Mouse (Mus musculus) heart, embryonic 11.5 days (tissue): Measurements from ENCODE around the gene Zfp770. TPM values are rescaled to one million over a fixed set of nuclear protein-coding genes. Genes with fewer than 3 reads are reported as not detected.

Experiments
- ATAC-seq: fragments of 200-750 bp; cut with Nextera tagmentation; replicated peaks from 2 replicates; pipeline ENCODE4 v1.8.0; 2017; ENCODE audit warnings: moderate library complexity; ENCODE audit not compliant: insufficient number of reproducible peaks, low FRiP score, low TSS enrichment
- H3K27ac ChIP-seq: fragments of 300-500 bp; sonication (generic); 2 replicates; pipeline ENCODE4 v1.5.1; 2014; ENCODE audit warnings: mild to moderate bottlenecking, low read depth, low read length
- H3K27me3 ChIP-seq: fragments of 300-500 bp; sonication (generic); 2 replicates; pipeline ENCODE4 v1.6.1; 2014; ENCODE audit warnings: mild to moderate bottlenecking, low read length, mixed read lengths; ENCODE audit not compliant: control insufficient read depth, insufficient read depth
- H3K36me3 ChIP-seq: fragments of 300-500 bp; sonication (generic); 2 replicates; pipeline ENCODE4 v1.6.1; 2014; ENCODE audit warnings: mild to moderate bottlenecking, low read length, moderate library complexity, mixed read lengths; ENCODE audit not compliant: control insufficient read depth, insufficient read depth
- H3K4me1 ChIP-seq: fragments of 300-500 bp; sonication (generic); 2 replicates; pipeline ENCODE4 v1.6.1; 2014; ENCODE audit warnings: low read length; ENCODE audit not compliant: control insufficient read depth, insufficient read depth
- H3K4me2 ChIP-seq: fragments of 300-500 bp; sonication (generic); 2 replicates; pipeline ENCODE4 v1.6.1; 2014; ENCODE audit warnings: mild to moderate bottlenecking, moderate library complexity
- H3K4me3 ChIP-seq: fragments of 300-500 bp; sonication (generic); 2 replicates; pipeline ENCODE4 v1.5.1; 2014; ENCODE audit warnings: low read depth, low read length
- H3K9ac ChIP-seq: fragments of 300-500 bp; sonication (generic); 2 replicates; pipeline ENCODE4 v1.6.1; 2014; ENCODE audit warnings: mild to moderate bottlenecking, low read depth, low read length, moderate library complexity
- H3K9me3 ChIP-seq: fragments of 300-500 bp; sonication (generic); replicated peaks from 2 replicates; pipeline ENCODE4 v1.6.1; 2016; ENCODE audit warnings: low read length; ENCODE audit not compliant: control insufficient read depth
- WGBS: fragments of 180-500 bp; shearing (Covaris S2); extraction: QIAGEN DNeasy Blood & Tissue Kit; methylation state at CpG from one replicate; pipeline ENCODE4 v1.1.7; 2014; ENCODE audit not compliant: insufficient replicate concordance; 5-methylcytosine and 5-hydroxymethylcytosine counted together
- microRNA-seq: library from miRNA; unstranded; fragments of <30 nt; microRNA quantifications from one replicate; pipeline ENCODE4, GENCODE M21; 2016; ENCODE audit warnings: borderline number of aligned reads
- polyA plus RNA-seq: library from polyadenylated mRNA; unstranded; fragments of >200 nt; fragmentation: Nextera tagmentation; extraction: Ambion mirVana; gene quantifications from 2 replicates; pipeline ENCODE4 v1.2.1, GENCODE M21; 2014

Gene Zfp770
- polyA plus RNA-seq, 1 experiment from 2014 or later = 5.5 TPM

DNA sequence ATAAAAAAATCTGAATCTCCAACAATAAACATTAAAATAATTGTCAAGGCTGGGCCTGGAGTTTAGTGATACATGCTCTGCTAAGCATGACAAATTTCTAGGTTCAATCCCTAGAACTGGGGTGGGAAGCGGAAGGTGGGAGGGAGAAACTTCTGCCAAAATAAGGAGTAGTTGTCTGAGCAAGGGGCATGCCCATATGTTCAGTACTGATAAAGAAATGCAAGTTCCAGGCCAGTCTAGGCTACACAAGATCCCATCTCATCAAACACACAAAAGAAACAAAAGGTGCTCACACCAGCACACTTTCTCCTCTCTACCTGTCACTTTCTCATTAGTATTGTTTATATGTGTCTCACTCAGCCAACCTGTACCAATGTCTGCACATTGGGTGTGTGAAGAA is 44.6 kb downstream of the Zfp770 start:
- no peak overlapping the region for H3K27ac ChIP-seq
- no peak overlapping the region for H3K9ac ChIP-seq
- ATAC-seq = no peak
- no peaks in the 10 kb centered on the region for H3K9me3 ChIP-seq
- no peaks in the 10 kb centered on the region for H3K4me1 ChIP-seq
- no peak overlapping the region for H3K4me3 ChIP-seq
- H3K4me2 ChIP-seq = no peak overlapping the region
- H3K27me3 ChIP-seq = no peaks in the 10 kb centered on the region
- H3K36me3 ChIP-seq = peaks cover 21% of the 10 kb centered on the region
- 94% methylated on average over 1 of the region's 1 CpGs for WGBS

DNA sequence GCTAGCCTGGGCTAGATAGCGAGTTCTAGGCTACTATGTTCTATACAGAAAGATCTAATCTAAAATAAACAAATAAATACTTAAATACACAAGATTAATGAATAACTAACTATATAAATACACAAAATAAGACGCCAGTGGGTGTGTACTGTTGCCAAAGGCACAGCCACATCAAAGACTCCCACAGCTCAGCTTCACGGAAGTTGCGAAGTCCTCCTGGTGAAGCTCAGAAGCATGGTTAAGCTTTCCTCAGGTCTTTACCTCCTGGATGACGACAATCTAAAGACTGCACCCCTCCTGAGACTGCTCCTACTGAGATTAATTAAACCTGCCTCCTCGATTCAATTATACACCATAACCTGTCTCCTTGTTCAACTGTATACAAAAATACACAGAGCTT is 48.0 kb downstream of the Zfp770 start:
- no peak overlapping the region for H3K9ac ChIP-seq
- H3K27ac ChIP-seq = no peak overlapping the region
- 91% methylated on average over 6 of the region's 6 CpGs for WGBS
- no peak overlapping the region for H3K4me2 ChIP-seq
- H3K4me1 ChIP-seq = no peaks in the 10 kb centered on the region
- H3K36me3 ChIP-seq = peaks cover 29% of the 10 kb centered on the region
- no peak for ATAC-seq
- no peaks in the 10 kb centered on the region for H3K9me3 ChIP-seq
- no peaks in the 10 kb centered on the region for H3K27me3 ChIP-seq
- no peak overlapping the region for H3K4me3 ChIP-seq

- no peak for ATAC-seq
- Histone ChIP-seq H3K9me3 (no peaks in the 10 kb centered on the region), H3K4me2 (no peak overlapping the region), H3K4me1 (no peaks in the 10 kb centered on the region), H3K27ac (no peak overlapping the region), H3K36me3 (peaks cover 29% of the 10 kb centered on the region), H3K9ac (no peak overlapping the region), H3K4me3 (no peak overlapping the region), H3K27me3 (no peaks in the 10 kb centered on the region)
- 92% methylated on average over 15 of the region's 15 CpGs for WGBS
These were observed 54.3 kb downstream of the Zfp770 start for GRCm38 (mm10) chr2:114146864-114147458.

- Histone ChIP-seq H3K9ac (no peak overlapping the region), H3K27ac (no peak overlapping the region), H3K36me3 (peaks cover 36% of the 10 kb centered on the region), H3K4me3 (no peak overlapping the region), H3K4me2 (no peak overlapping the region), H3K9me3 (no peaks in the 10 kb centered on the region), H3K4me1 (no peaks in the 10 kb centered on the region), H3K27me3 (no peaks in the 10 kb centered on the region)
- WGBS = 77% methylated on average over 6 of the region's 6 CpGs
- ATAC-seq = no peak
These were observed 55.9 kb downstream of the Zfp770 start for GRCm38 (mm10) chr2:114145315-114145801.

DNA sequence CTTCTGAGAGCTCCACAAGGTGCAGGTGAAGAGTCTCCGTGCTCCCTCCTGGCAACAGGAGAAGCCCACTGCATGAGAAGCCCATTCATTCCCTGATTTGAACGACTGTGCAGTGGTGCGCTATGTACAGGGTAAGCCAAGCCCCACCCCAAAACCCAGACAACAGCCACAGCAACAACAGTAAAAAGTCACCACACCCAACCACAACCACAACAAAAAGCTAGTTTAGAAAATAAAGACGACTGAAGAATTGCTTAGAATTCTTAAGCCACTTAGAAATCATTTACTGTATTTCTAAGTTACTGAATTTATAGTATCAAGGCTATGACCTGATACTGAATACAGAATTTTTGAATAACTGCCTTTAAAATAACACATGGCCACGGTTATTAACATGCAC is 56.4 kb downstream of the Zfp770 start:
- H3K27ac ChIP-seq = no peak overlapping the region
- H3K4me3 ChIP-seq = no peak overlapping the region
- no peak overlapping the region for H3K4me2 ChIP-seq
- ATAC-seq = no peak
- WGBS = 90% methylated on average over 5 of the region's 5 CpGs
- H3K27me3 ChIP-seq = no peaks in the 10 kb centered on the region
- H3K4me1 ChIP-seq = no peaks in the 10 kb centered on the region
- no peak overlapping the region for H3K9ac ChIP-seq
- no peaks in the 10 kb centered on the region for H3K9me3 ChIP-seq
- H3K36me3 ChIP-seq = peaks cover 38% of the 10 kb centered on the region

- peaks cover 33% of the 10 kb centered on the region for H3K36me3 ChIP-seq
- H3K27me3 ChIP-seq = no peaks in the 10 kb centered on the region
- 90% methylated on average over 6 of the region's 6 CpGs for WGBS
These were observed 57.4 kb downstream of the Zfp770 start for GRCm38 (mm10) chr2:114143842-114144241.

More at GRCm38 (mm10) chr2:114143842-114144241, 57.4 kb downstream of the Zfp770 start:
- Histone ChIP-seq H3K4me2 (no peak overlapping the region), H3K4me3 (no peak overlapping the region), H3K9me3 (no peaks in the 10 kb centered on the region), H3K4me1 (no peaks in the 10 kb centered on the region), H3K27ac (no peak overlapping the region), H3K9ac (no peak overlapping the region)
- no peak for ATAC-seq

Small RNA genes lying within 50 kb of the gene (microRNA-seq; reads per million reads assigned to microRNA genes)
- not detected for gene Mir7002

Other genes starting within 250 kb of the Zfp770 start
- gene Gjd2, start 187.8 kb downstream of the Zfp770 start, polyA plus RNA-seq = not detected in 2 replicates
- 12,441 and 13,029 TPM in 2 replicates for gene Actc1, start 147.9 kb downstream of the Zfp770 start, polyA plus RNA-seq
- 34.9 and 38.8 TPM in 2 replicates for gene Aqr, start 14.4 kb downstream of the Zfp770 start, polyA plus RNA-seq